Mouse (Mus musculus) T-helper 2 cell (primary cell): Measurements from ENCODE around the gene Krt13.

Experiments
- in situ Hi-C: fragments of 300-600 bp; cut with MboI, MseI; formaldehyde crosslinking; loops from one replicate; pipeline ENCODE4 v1.15.1; 2025; ENCODE audit warnings: high pct_unique_total_duplicates

The Krt13 gene

DNA sequence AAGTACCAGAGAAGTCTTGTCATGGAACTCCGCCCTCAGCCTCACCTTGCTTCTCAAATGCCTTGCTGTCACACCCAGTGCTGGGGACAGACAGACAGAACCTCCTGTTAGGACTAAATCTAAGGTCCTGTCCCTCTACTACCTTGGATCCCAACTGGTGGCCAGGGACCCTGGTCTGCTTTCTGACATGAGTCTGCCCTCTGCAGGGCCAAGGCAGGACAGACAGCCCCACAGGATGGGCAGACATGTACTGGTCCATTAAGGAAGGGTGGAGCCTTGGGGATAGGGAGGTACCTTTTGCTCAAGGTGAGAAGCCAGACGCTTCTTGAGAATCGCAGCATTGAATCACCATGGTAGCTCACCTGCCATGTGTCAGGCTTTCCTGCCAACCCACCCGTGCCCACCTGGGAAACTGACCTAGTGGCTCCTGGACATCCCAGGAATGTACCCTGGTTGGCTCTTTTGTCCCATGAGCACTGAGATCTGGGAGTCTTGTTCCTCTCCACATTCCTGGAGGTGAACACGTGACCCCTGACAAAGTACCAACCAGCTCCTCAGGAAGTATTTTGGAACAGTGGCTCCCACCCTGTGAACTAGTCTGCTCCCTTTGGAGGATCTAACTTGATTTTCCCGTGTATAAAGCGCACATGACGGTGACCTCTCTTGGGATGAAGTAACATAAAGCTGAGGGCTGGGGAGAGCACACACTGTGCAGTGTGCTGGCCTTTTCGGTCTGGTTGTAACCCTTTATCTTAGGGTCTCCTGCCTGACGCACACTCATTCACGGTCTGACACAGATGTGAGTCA lies 8.2 kb downstream of the Krt13 start:
- in situ Hi-C loops = no loop called here

DNA sequence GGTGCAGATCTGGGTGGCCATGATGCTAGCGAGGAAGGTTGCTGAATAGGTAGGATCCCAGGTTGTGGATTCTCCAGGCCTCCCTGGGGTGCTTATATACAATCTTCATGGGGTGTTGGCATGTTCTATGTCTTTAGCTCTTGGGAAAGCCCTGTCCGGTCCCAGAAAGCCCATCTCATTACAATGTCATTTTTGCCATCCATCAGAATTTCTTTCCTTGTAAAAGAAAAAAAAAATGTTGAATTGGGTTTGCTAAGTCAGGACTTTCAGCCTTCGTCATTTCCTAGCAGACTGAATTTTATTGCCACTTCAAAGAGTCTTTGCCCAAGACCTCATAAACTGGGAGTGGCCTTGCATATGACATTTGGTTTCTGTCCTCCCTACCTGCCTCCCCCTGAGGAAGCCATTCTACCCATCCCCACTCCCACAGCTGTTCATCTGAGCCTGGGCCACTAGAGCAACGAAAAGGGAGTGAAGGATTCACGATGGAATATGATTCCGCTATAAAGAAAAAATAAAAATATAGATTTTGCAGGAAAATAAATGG lies 15.7 kb downstream of the Krt13 start, which contains the start of gene Krt36:
Gene Krt36 (minus strand): TSS at position 51 of the 547 bp plus-strand sequence.
- in situ Hi-C loops = no loop called here

DNA sequence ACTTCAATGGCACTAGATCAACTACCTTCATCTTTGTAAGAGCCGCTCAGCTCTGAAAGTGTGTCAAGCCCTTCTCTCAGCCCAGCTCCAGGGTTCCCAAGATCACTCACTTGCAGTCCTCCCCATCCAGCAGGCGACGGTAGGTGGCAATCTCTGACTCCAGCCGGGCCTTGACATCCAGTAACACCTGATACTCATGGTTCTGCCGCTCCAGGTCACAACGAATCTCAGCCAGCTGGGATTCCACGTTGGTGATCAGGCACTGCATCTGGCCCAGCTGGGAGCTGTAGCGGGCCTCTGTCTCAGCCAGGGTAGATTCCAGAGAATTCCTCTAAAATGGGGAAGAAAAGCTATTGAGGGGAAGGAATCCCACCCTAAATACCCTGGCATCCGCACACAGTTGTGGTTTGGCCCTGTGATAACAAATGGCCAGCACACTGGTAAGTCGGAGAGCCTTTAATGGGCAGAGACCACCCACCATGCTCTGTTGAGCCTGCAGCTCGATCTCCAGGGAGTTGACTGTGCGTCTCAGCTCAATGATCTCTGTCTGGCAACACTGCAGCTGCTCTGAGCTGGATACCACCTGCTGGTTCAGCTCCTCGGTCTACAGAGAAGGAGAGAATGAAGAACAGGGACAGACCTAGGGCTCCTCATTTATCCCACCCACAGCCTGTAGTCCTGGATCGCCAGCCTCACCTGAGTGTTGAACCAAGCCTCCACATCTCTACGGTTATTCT lies 18.5 kb downstream of the Krt13 start:
- in situ Hi-C loops = no loop called here

- in situ Hi-C loops = no loop called here
Measured at GRCm38 (mm10) chr11:100100391-100100790, 21.0 kb downstream of the Krt13 start.

DNA sequence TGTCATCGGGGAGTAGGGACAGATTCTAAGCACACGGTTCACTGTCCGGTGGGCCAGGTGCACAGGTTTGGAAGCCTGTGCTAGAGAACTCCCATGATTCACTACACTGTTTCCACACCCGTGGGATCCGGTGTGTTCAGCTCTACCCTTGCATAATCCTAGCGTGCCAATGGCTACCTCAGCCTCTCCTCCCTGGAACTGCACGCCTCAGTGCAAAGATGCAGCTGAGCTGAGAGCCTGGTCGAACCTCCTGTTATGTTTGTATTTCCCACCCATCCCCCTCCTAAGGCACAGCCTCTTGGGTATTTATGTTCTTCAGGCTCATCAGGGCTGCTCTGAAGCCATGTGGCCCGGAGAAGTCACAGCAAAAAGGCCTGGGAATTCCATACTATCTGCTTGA lies 23.5 kb downstream of the Krt13 start:
- in situ Hi-C loops = no loop called here

- in situ Hi-C loops = no loop called here
Measured at GRCm38 (mm10) chr11:100096141-100096540, 25.2 kb downstream of the Krt13 start, which contains the start of gene Krt35. Gene Krt35, minus strand, starts transcription at chr11:100096241.

DNA sequence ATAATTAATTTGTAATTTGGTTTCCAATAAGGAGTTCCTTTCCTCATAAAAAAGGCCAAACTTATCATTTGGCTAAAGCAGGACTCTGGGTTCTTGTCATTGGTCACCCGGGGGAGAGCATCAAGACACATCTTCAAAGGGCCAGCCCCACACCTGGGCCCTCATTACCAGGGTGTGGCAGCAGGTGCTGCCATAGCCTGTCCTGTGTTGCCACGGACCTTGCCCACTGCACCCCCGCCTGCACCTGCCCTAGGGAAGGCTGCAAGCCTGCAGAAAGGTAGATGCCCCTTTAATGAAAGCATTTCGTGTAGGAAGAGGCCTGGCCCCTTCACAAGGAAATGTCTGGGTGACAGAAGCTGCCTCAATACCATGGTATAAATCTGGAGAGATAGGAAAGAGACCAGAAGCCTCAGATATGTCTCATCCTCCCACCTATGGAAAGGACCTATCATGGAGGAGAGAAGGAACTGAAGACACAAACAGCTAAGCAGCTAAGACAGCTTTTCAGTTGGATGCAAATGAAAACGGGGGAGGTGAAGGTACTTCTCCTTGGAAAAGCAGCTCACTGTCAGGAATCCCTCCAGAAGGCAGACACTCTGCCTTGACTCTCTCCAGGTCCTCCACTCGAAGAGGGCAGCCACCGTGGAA lies 32.9 kb downstream of the Krt13 start:
- in situ Hi-C loops = no loop called here

- in situ Hi-C loops = no loop called here
Measured at GRCm38 (mm10) chr11:100087861-100088260, 33.5 kb downstream of the Krt13 start, which contains the start of gene Krt32. Gene Krt32, minus strand, starts transcription at chr11:100088226.

GRCm38 (mm10) chr11:100073873-100074272 lies 47.5 kb downstream of the Krt13 start:
- in situ Hi-C loops = no loop called here
